Mouse (Mus musculus) thymus, adult 2 months (tissue): ENCODE results near the gene Vmo1. TPM values are rescaled to one million over a fixed set of nuclear protein-coding genes. Genes with fewer than 3 reads are reported as not detected.
A peak's percentile ranks its signal among the peaks of the same experiment; 100 is the strongest.

ENCODE experiments used
- DNase-seq: peaks from one replicate; pipeline ENCODE4 v3.0.0; 2021
- H3K27ac ChIP-seq: fragments of 200-500 bp; 2 replicates; pipeline ENCODE4 v1.5.1; 2012; ENCODE audit warnings: low read length, control low read depth; ENCODE audit not compliant: control insufficient read depth, insufficient read depth
- H3K27me3 ChIP-seq: fragments of 200-500 bp; 2 replicates; pipeline ENCODE4 v1.6.1; 2012; ENCODE audit warnings: mild to moderate bottlenecking, low read length, moderate library complexity, mixed read lengths; ENCODE audit not compliant: control insufficient read depth, insufficient read depth
- H3K36me3 ChIP-seq: fragments of 200-500 bp; 2 replicates; pipeline ENCODE4 v1.6.1; 2012; ENCODE audit warnings: mild to moderate bottlenecking, low read length, moderate library complexity; ENCODE audit not compliant: control insufficient read depth, insufficient read depth
- H3K4me1 ChIP-seq: fragments of 200-500 bp; replicated peaks from 2 replicates; pipeline ENCODE4 v1.6.1; 2012; ENCODE audit warnings: low read length; ENCODE audit not compliant: control insufficient read depth, insufficient read depth
- H3K4me3 ChIP-seq: fragments of 200-500 bp; 2 replicates; pipeline ENCODE4 v1.5.1; 2012; ENCODE audit warnings: mild to moderate bottlenecking, low read length, control low read depth, moderate library complexity; ENCODE audit not compliant: control insufficient read depth, insufficient read depth
- CTCF ChIP-seq: fragments of 200-500 bp; IDR thresholded peaks from 2 replicates; pipeline ENCODE4 v1.5.1; 2012; ENCODE audit warnings: mild to moderate bottlenecking, control low read depth, low read length, moderate library complexity, borderline replicate concordance; ENCODE audit not compliant: control insufficient read depth, poor library complexity, insufficient read depth; ENCODE audit errors: extremely low read depth
- POLR2A ChIP-seq: fragments of 200-500 bp; IDR thresholded peaks from 2 replicates; pipeline ENCODE4 v1.6.1; 2012; ENCODE audit warnings: mild to moderate bottlenecking, low read length, control low read depth, moderate library complexity; ENCODE audit not compliant: control insufficient read depth, poor library complexity, insufficient read depth; ENCODE audit errors: extremely low read depth
- WGBS: fragments of 180-500 bp; shearing (Covaris S2); methylation state at CpG from one replicate; pipeline ENCODE4 v1.1.7; 2018; 5-methylcytosine and 5-hydroxymethylcytosine counted together
- polyA plus RNA-seq: library from polyadenylated mRNA; depleted of rRNA; stranded (reverse); fragments of >200 nt; gene quantifications from 2 replicates; pipeline ENCODE4 v1.2.3, GENCODE M21; 2012

The Vmo1 gene
- polyA plus RNA-seq, 1 experiment, result 7.2 TPM

DNA sequence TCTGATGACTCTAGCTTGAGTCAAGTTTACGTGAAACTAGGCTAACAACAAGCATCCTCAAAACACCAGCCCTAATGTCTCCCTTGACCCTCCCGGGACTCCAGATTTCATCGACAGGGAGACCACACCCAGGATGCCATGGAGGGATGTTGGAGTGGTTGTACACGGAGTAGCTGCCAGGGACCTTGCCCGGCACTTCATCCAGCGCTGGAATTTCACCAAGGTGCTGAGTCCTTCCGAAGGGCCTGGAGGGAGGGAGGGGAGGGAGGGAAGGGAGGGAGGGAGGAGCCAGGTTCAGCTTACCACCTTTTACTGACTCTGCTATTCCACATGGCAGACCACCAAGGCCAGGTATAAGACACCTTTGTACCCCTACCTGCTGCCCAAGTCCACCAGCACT is 39.5 kb upstream of the Vmo1 start:
- WGBS, result 85% methylated on average over 7 of the region's 7 CpGs
- TF ChIP-seq POLR2A (no peak), CTCF (no peak)
- no peaks in the 10 kb centered on the region for H3K4me1 ChIP-seq

DNA sequence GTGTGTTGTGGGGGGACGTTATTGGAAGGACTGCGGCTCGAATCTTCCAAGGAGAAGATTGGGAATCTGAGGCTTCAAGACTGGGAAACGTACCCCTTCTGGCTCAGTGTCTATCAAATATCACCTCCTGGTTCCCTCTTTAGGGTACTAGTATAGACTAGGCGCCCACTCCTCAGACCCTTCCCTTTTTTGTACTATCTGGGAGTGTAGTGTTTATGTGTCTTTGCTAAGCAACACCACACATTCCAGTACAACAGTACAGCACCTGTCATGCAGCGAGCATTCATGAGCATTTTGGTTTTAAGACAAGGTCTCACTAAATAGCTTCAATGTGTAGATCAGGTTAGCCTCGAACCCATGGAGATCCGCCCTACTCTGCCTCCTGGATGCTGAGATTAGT is 37.1 kb upstream of the Vmo1 start:
- H3K27ac ChIP-seq, result no peak overlapping the region
- TF ChIP-seq POLR2A (no peak), CTCF (no peak)
- no peaks in the 10 kb centered on the region for H3K36me3 ChIP-seq
- WGBS, result 95% methylated on average over 8 of the region's 8 CpGs
- no peak overlapping the region for H3K4me3 ChIP-seq
- no peaks in the 10 kb centered on the region for H3K27me3 ChIP-seq
- H3K4me1 ChIP-seq, result no peaks in the 10 kb centered on the region
- no peak for DNase-seq

More for the DNA sequence above, 39.5 kb upstream of the Vmo1 start:
- Histone ChIP-seq H3K36me3 (no peaks in the 10 kb centered on the region), H3K4me3 (no peak overlapping the region), H3K27me3 (no peaks in the 10 kb centered on the region), H3K27ac (no peak overlapping the region)
- no peak for DNase-seq

DNA sequence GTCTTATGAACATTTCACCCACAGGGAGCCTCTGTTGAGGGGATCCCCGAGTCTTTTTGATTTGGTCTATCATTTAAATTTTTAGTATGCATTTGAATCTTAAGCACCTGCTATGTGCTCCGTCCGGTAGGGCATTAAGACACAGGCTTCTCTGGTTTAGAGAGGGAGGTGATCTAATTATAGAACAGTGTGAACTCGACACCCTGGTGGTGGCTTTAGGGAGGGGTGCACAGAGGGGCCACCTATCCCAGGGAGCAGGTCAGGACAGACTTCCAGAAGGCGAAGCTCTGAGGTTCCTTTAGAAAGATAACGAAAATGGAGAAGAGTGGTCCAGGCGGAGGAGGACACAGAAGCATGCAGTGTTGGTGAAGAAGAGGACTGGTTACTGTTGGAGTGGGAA is 30.1 kb upstream of the Vmo1 start:
- Histone ChIP-seq H3K27ac (no peak overlapping the region), H3K4me3 (no peak overlapping the region), H3K4me1 (0 out of 2 replicates have a peak, but pooled peaks cover 4% of the 10 kb centered on the region), H3K27me3 (no peaks in the 10 kb centered on the region), H3K36me3 (no peaks in the 10 kb centered on the region)
- WGBS, result 65% methylated on average over 7 of the region's 7 CpGs
- TF ChIP-seq POLR2A (no peak), CTCF (no peak)
- DNase-seq, result no peak

DNA sequence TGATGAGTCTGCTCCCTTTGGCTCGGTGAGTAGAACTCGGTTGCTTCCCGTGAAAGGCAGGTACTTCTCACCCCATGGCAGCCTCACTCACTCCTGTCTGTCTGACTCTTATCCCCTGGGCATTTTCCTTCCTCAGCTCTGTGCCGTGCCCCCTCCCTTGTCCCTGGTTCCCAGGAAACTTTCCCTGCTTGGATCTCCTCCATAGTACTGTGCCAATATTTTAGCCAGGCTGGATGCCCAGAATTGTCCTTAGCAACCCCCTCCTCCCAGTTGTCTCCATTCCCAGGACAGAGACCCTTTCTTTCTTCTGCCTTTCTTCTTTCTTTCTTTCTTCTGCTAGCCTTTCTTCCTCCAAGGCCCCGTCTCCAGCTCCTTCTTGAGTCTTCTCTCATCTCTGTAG is 27.0 kb upstream of the Vmo1 start:
- Histone ChIP-seq H3K27me3 (no peaks in the 10 kb centered on the region; the same call in 1 of the 2 replicates), H3K4me1 (peaks cover 4% of the 10 kb centered on the region; the same call in 1 of the 2 replicates), H3K27ac (no peak overlapping the region), H3K36me3 (no peaks in the 10 kb centered on the region), H3K4me3 (no peak overlapping the region)
- TF ChIP-seq CTCF (no peak), POLR2A (no peak)
- DNase-seq, result no peak
- WGBS, result 80% methylated on average over 5 of the region's 5 CpGs

DNA sequence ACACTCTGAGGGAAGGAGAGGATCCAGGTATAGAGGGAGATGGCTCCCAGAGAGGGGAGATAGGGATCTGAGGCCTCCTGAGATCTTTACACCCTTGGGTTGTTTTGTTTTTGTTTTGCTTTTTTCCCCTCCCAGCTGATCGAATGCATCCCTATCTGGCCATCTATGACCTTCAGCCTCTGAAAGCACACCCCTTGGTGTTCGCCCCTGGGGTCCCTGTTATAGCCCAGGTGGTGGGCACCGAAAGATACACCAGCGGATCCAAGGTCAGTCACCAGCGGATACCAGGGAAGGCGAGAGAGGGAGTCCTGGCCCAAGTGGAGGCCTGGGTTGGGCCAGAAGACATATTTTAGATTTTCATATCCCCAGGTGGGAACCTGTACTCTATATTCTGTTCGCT is 26.5 kb upstream of the Vmo1 start:
- WGBS, result 89% methylated on average over 7 of the region's 7 CpGs
- peaks cover 4% of the 10 kb centered on the region; the same call in 1 of the 2 replicates for H3K4me1 ChIP-seq
- DNase-seq, result no peak
- no peak overlapping the region for H3K27ac ChIP-seq
- TF ChIP-seq POLR2A (no peak), CTCF (no peak)
- H3K36me3 ChIP-seq, result no peaks in the 10 kb centered on the region
- no peak overlapping the region for H3K4me3 ChIP-seq
- H3K27me3 ChIP-seq, result no peaks in the 10 kb centered on the region; the same call in 1 of the 2 replicates

DNA sequence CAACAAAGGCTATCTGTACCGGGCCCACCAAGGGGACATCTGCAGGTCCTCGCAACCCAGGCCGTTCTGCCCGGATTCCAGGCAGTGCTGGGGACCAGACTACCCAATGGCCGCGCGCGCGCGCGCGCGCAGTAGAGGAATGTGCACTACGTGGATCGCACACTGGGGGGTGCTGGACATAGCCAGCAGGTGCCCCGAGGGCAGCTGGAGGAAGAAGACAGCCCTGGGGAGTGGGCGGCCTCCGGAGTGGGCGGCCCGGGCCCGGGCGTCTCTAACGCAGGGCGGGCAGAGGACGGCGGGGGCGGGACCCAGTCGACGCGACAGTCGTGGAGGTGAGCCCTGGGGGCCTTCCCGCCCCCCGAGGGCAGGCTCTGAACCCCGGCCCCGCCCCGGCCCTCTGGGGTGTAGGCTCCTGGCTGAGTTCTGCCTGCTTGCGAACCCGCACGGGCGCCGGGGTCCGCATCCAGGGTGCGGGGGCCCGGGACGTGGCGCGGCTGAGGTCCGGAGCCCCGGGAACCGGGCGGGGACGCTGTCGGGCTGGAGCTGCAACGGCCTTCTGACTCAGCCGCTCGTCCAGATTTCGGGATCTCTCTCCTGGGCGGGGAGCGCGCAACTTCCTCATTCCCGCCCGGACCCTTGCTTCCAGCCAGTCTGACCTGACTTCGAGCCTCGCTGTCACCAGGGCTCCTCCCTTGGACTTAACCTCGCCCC is 25.6 kb upstream of the Vmo1 start, which contains the start of gene Pld2:
Gene Pld2 (plus strand): TSS at position 188 of the 711 bp plus-strand sequence.
- Histone ChIP-seq H3K27me3 (no peaks in the 10 kb centered on the region; the same call in 1 of the 2 replicates), H3K4me1 (peaks cover 4% of the 10 kb centered on the region; the same call in 1 of the 2 replicates), H3K4me3 (peak within 1 kb of the TSS; percentile 42), H3K36me3 (no peaks in the 10 kb centered on the region), H3K27ac (no peak within 1 kb of the TSS)
- 3% methylated on average over 64 of the region's 65 CpGs for WGBS
- peak; percentile 84 for DNase-seq
- peak; percentile 79; the same call in 1 of the 2 replicates for TF ChIP-seq CTCF
- 0 out of 2 replicates have a peak, but pooled peaks have one; percentile 23 for TF ChIP-seq POLR2A
